Mouse (Mus musculus) neutrophil, adult 5-6 weeks (primary cell): ENCODE data around the gene Zfp473. TPM values are rescaled to one million over a fixed set of nuclear protein-coding genes. Genes with fewer than 3 reads are reported as not detected.

ENCODE experiments used
- total RNA-seq: library from RNA; stranded (forward); fragments of 200-1000 nt; gene quantifications from 2 replicates; pipeline ENCODE4 v1.2.3, GENCODE M21; 2017

Zfp473 gene
- total RNA-seq, 1 experiment from 2014 or later = 1.5 TPM

Other genes starting within 250 kb of the Zfp473 start
- gene Mybpc2, start 226.4 kb downstream of the Zfp473 start, total RNA-seq = 3.7 and 7.9 TPM in 2 replicates
- 205 and 207 TPM in 2 replicates for gene Spib, start 219.0 kb downstream of the Zfp473 start, total RNA-seq
- gene Pold1, start 202.2 kb downstream of the Zfp473 start, total RNA-seq = 53.4 and 61.8 TPM in 2 replicates
- gene Nr1h2, start 197.1 kb downstream of the Zfp473 start, total RNA-seq = 180 and 184 TPM in 2 replicates
- gene Napsa, start 178.7 kb downstream of the Zfp473 start, total RNA-seq = 115 and 117 TPM in 2 replicates
- 0.81 and 1.4 TPM in 2 replicates for gene Kcnc3, start 160.4 kb downstream of the Zfp473 start, total RNA-seq
- not detected in 2 replicates for gene Myh14, start 80.2 kb downstream of the Zfp473 start, total RNA-seq
- gene Izumo2, start 42.3 kb downstream of the Zfp473 start, total RNA-seq = not detected in 2 replicates
- 49.1 and 52.8 TPM in 2 replicates for gene Vrk3, start 2.6 kb downstream of the Zfp473 start, total RNA-seq
- gene Nup62, start 65.0 kb upstream of the Zfp473 start, total RNA-seq = 40.6 and 42.0 TPM in 2 replicates
- 25.3 and 28.3 TPM in 2 replicates for gene Il4i1, start 65.3 kb upstream of the Zfp473 start, total RNA-seq
- gene Atf5, start 65.6 kb upstream of the Zfp473 start, total RNA-seq = 1.3 and 1.8 TPM in 2 replicates
- 26.4 and 37.0 TPM in 2 replicates for gene Akt1s1, start 97.9 kb upstream of the Zfp473 start, total RNA-seq
- 62.0 and 73.8 TPM in 2 replicates for gene Tbc1d17, start 98.0 kb upstream of the Zfp473 start, total RNA-seq
- gene Pnkp, start 106.1 kb upstream of the Zfp473 start, total RNA-seq = 95.7 and 102 TPM in 2 replicates
- 5.2 and 9.7 TPM in 2 replicates for gene Ptov1, start 118.7 kb upstream of the Zfp473 start, total RNA-seq
- 23.5 and 26.8 TPM in 2 replicates for gene Med25, start 141.7 kb upstream of the Zfp473 start, total RNA-seq
- gene Fuz, start 145.0 kb upstream of the Zfp473 start, total RNA-seq = 22.1 and 29.9 TPM in 2 replicates
- 23.9 and 29.8 TPM in 2 replicates for gene Ap2a1, start 178.4 kb upstream of the Zfp473 start, total RNA-seq
- not detected in 2 replicates for gene Tsks, start 192.2 kb upstream of the Zfp473 start, total RNA-seq
- not detected in 2 replicates for gene Cpt1c, start 223.8 kb upstream of the Zfp473 start, total RNA-seq
- 41.1 and 52.0 TPM in 2 replicates for gene Prmt1, start 235.5 kb upstream of the Zfp473 start, total RNA-seq
- gene Irf3, start 246.6 kb upstream of the Zfp473 start, total RNA-seq = 216 and 230 TPM in 2 replicates
- 17.8 and 20.9 TPM in 2 replicates for gene Bcl2l12, start 247.7 kb upstream of the Zfp473 start, total RNA-seq